In genomic region chr1:58621996-58622748, GRCm38 (mm10) we compare ENCODE assay signal across 12 mouse cellular contexts. TPM values are rescaled to one million over a fixed set of nuclear protein-coding genes. Genes with fewer than 3 reads are reported as not detected.
A peak's percentile ranks its signal among the peaks of the same experiment; 100 is the strongest.
DNase-seq lines count a peak whose midpoint lies in the region; ATAC-seq lines count a peak whose summit lies in the region.
"Had no signal": no experiment of that assay in that cellular context is flagged by ENCODE, and none has a peak within 500 bp of the region (broad histone marks: within the 10 kb centered on the region; RNA-seq: fewer than 3 reads in every experiment).

No protein-coding gene starts in this region.

- no peak overlapping the region for H3K9ac ChIP-seq in kidney, embryonic 15.5 days
- H3K9ac ChIP-seq: heart, embryonic 15.5 days; limb, embryonic 15.5 days; stomach, embryonic 15.5 days had no signal

- 60% methylated on average over 7 of the region's 7 CpGs for WGBS in kidney, embryonic 15.5 days

- no peak for ATAC-seq in kidney, embryonic 15.5 days (replicated peaks; ENCODE audit: low FRiP score)
- ATAC-seq: Patski had no signal

- H3K4me1 ChIP-seq in kidney, embryonic 15.5 days: no peaks in the 10 kb centered on the region
- H3K4me1 ChIP-seq: limb, embryonic 15.5 days; stomach, embryonic 15.5 days had no signal

- no peak overlapping the region for H3K27ac ChIP-seq in kidney, embryonic 15.5 days
- H3K27ac ChIP-seq: heart, embryonic 15.5 days; limb, embryonic 15.5 days; stomach, embryonic 15.5 days had no signal

- no peaks in the 10 kb centered on the region for H3K9me3 ChIP-seq in kidney, embryonic 15.5 days (replicated peaks)
- H3K9me3 ChIP-seq: heart, embryonic 15.5 days; limb, embryonic 15.5 days; stomach, embryonic 15.5 days had no signal

- H3K27me3 ChIP-seq in kidney, embryonic 15.5 days: no peaks in the 10 kb centered on the region
- H3K27me3 ChIP-seq: heart, embryonic 15.5 days; limb, embryonic 15.5 days; Patski; stomach, embryonic 15.5 days had no signal

- no peak overlapping the region for H3K4me2 ChIP-seq in kidney, embryonic 15.5 days
- H3K4me2 ChIP-seq: heart, embryonic 15.5 days; limb, embryonic 15.5 days; stomach, embryonic 15.5 days had no signal

- H3K4me3 ChIP-seq in kidney, embryonic 15.5 days (replicated peaks): no peak overlapping the region
- H3K4me3 ChIP-seq: heart, embryonic 15.5 days; limb, embryonic 15.5 days; stomach, embryonic 15.5 days had no signal

- no peaks in the 10 kb centered on the region for H3K36me3 ChIP-seq in kidney, embryonic 15.5 days
- H3K36me3 ChIP-seq: heart, embryonic 15.5 days; limb, embryonic 15.5 days; stomach, embryonic 15.5 days had no signal

- DNase-seq in adrenal gland, postnatal 10 days: peak; percentile 61
- no peak for DNase-seq in adrenal gland, adult (ENCODE audit: inconsistent age in 2 of 2, low spot score in 1 of 2)
- DNase-seq in kidney, postnatal 10 days: peak; percentile 73
- peak; percentile 65 to 74 for DNase-seq in cerebellum, adult 18-20 months
- peak; percentile 12 to 26 for DNase-seq in layer of hippocampus, postnatal 36 days
- no peak for DNase-seq in gastrocnemius, postnatal 25 days
- DNase-seq in liver: no peak

RNA-seq across cellular contexts. Expression of gene Ndufb3, which starts 36.0 kb away (rescaled TPM):
- total RNA-seq in adrenal gland, postnatal 10 days (2021): 100 to 1,000 TPM; 236 to 243 TPM
- 181 and 206 TPM in 2 replicates for polyA plus RNA-seq in kidney, embryonic 15.5 days (2015; fragmentation: Nextera tagmentation; extraction: Ambion mirVana)
- total RNA-seq in layer of hippocampus, postnatal 36 days (2021): 100 to 1,000 TPM; 110 to 119 TPM
- 100 to 1,000 TPM; 162 to 175 TPM for total RNA-seq in gastrocnemius, postnatal 25 days (2021)

RNA-seq across cellular contexts. Expression of gene Fam126b, which starts 36.0 kb away (rescaled TPM):
- total RNA-seq in adrenal gland, postnatal 10 days (2021): 10 to 100 TPM; 39.3 to 45.0 TPM
- 8.5 and 9.8 TPM in 2 replicates for polyA plus RNA-seq in kidney, embryonic 15.5 days (2015; fragmentation: Nextera tagmentation; extraction: Ambion mirVana)
- 100 to 1,000 TPM; 129 to 134 TPM for total RNA-seq in layer of hippocampus, postnatal 36 days (2021)
- 10 to 100 TPM; 11.2 to 11.3 TPM for total RNA-seq in gastrocnemius, postnatal 25 days (2021)

Comparison
In these comparisons a context has a peak if more than half of its experiments do, and no peak if none do; other contexts are left out.
1. DNase-seq: peak in adrenal gland, postnatal 10 days (single experiment), kidney, postnatal 10 days (single experiment), cerebellum, adult 18-20 months (2 of 2) and layer of hippocampus, postnatal 36 days (2 of 2); none in adrenal gland, adult (0 of 2), gastrocnemius, postnatal 25 days (single experiment) and liver (single experiment).